Mouse (Mus musculus): ENCODE data around the gene Synrg.

- TF ChIP-seq GATA1 (IDR thresholded peaks at IDR 0.05; ENCODE audit: low read length) (no peak), TAL1 (IDR thresholded peaks at IDR 0.05; ENCODE audit: low read length) (no peak)
Observed at GRCm38 (mm10) chr11:83963991-83964921, at the start of gene Synrg.

Measured in erythroblast, embryonic 14.5 days (primary cell).